Mouse (Mus musculus) adrenal gland, postnatal 10 days (tissue): ENCODE data around the gene Npl. TPM values are rescaled to one million over a fixed set of nuclear protein-coding genes. Genes with fewer than 3 reads are reported as not detected.
"Not testable (repeated sequence)": the region's sequence is repeated elsewhere in the genome, so short reads cannot be mapped to it uniquely, and the experiment has no call there.

Experiments used
- DNase-seq: peaks from one replicate; pipeline ENCODE4 v3.0.0; 2021; ENCODE audit warnings: mixed read lengths
- total RNA-seq, 2 experiments: library from RNA; stranded (reverse); gene quantifications; 2 replicates each; pipeline ENCODE4 v1.2.3; 2021

Npl gene
- total RNA-seq, 2 experiments from 2014 or later: 4.0 to 4.2 TPM

DNA sequence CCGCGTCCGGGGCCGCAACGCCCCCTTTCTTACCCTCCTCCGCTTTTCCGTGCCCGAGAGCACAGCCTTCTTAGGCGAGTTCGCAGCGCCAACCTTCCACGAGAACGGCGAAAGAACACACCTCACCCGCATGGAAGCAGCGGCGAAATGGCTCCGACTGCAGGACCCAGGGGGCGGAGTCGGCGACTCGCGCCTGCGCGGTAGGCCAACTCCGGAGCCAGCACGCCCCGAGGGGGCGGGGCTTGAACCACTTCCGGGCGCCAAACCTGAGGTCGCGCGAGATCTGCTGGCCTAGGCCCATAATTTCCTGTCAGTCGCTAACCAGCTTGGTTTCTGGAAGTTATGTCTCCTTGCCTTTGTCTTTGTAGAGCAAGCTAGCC is 62.4 kb downstream of the Npl start, which contains the start of gene Dhx9:
TSS of gene Dhx9 (minus strand) at position 161 of the 380 bp plus-strand sequence.
- DNase-seq: peak; percentile 99

DNA sequence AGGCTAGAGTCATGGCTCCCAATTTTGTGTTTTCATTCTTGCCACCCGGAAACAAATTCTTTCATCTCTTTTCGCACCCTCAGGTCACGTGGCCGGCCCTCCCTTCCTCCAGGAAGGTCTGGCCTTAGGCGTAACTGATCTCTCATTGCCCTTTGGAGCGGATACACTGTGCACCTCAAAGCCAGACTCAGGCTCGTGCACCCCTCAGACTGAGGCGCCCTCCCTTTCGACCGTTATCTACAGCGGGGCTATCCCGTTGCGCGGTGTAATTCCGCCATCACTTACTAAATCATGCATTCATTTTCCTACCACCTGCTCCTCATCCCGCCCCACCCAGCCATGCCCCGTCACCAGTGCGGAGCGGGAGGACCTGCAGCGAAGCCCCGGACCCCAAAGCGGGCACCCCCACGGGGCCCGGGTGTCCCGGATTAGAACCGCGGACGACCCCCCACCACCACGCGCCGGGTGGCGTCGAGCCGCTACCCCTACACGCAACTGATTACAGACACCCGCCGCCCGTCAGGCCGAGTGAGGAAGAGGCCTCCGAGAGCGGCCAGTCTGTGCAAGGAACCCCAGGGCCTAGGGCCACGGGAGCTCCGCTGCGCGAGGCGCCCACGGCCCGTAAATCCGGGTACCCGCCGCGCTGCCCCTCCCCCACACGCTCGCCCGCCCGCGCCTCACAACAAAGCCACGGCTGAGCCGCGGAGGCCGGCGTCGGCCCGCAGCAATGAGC is 62.9 kb downstream of the Npl start:
- peak; percentile 69 for DNase-seq

DNA sequence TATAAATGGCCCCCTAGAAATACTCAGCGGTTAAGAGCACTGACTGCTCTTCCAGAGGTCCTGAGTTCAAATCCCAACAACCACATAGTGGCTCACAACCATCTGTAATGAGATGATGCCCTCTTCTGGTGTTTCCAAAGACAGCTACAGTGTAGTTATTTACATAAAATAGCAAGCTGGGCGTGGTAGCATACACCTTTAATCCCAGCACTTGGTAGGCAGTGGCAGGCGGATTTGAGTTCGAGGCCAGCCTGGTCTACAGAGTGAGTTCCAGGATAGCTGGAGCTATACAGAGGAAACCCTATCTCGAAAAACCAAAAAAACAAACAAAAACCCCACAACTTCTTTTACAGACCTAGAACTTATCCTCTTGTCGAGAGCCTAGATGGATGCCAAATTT is 63.7 kb downstream of the Npl start:
- DNase-seq: not testable (repeated sequence)

DNA sequence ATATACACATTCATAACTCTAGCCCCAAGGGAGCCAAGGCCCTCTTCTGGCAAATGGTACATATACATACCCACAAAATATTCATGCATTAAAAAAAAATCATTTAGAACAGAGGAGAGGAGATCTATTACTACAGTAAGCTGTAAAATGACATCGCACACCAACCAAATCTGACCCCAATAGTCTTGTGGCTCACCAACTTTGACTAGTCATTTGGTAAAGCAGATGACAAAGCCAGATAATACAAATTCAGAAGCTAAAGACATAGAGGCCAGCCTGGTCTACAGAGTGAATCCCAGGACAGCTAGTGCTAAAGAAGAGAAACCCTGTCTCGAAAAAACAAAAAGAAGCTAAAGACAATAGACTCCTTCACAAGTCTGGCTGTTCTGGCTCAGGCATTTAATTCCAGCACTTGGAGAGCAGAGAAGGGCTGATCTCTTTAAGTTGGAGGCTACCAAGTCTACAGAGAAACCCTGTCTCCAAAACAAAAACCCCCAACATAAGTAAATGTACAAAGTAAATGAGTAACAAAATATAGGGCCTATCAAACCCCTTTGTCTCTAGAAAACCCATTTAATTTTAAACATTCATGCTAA is 64.5 kb downstream of the Npl start:
- DNase-seq: no peak

- no peak for DNase-seq
Observed at GRCm38 (mm10) chr1:153481025-153481412, 68.8 kb downstream of the Npl start.

- DNase-seq: peak; percentile 85
Observed at GRCm38 (mm10) chr1:153480386-153481024, 69.3 kb downstream of the Npl start.

GRCm38 (mm10) chr1:153479296-153479695 is 70.5 kb downstream of the Npl start:
- DNase-seq: no peak

- DNase-seq: no peak
Observed at GRCm38 (mm10) chr1:153461796-153462195, 88.0 kb downstream of the Npl start.

GRCm38 (mm10) chr1:153456137-153456536 is 93.7 kb downstream of the Npl start:
- DNase-seq: no peak

GRCm38 (mm10) chr1:153453146-153453642 is 96.7 kb downstream of the Npl start:
- no peak for DNase-seq

Other genes starting within 250 kb of the Npl start
- gene Lamc1, start 217.3 kb downstream of the Npl start, total RNA-seq: 100 to 1,000 TPM; 163 to 189 TPM
- under 1 TPM; 0.15 to 0.39 TPM for gene Shcbp1l, start 124.9 kb downstream of the Npl start, total RNA-seq
- gene Dhx9, start 62.4 kb downstream of the Npl start, total RNA-seq: 100 to 1,000 TPM; 107 to 121 TPM
- under 1 TPM; 0.57 to 0.61 TPM for gene Rgs8, start 103.0 kb upstream of the Npl start, total RNA-seq
- 10 to 100 TPM; 10.3 to 48.8 TPM for gene Rgs16, start 190.3 kb upstream of the Npl start, total RNA-seq
- 10 to 100 TPM; 12.1 to 15.5 TPM for gene Rnasel, start 199.4 kb upstream of the Npl start, total RNA-seq